In genomic region chr13:73496137-73496536, GRCm38 (mm10) we compare ENCODE assay signal across 26 mouse cellular contexts. TPM values are rescaled to one million over a fixed set of nuclear protein-coding genes. Genes with fewer than 3 reads are reported as not detected.
DNase-seq lines count a peak whose midpoint lies in the region; ATAC-seq lines count a peak whose summit lies in the region.
"Had no signal": no experiment of that assay in that cellular context is flagged by ENCODE, and none has a peak within 500 bp of the region (broad histone marks: within the 10 kb centered on the region; RNA-seq: fewer than 3 reads in every experiment).

No protein-coding gene starts in this region.

- no peak for ATAC-seq in liver, embryonic 12.5 days
- ATAC-seq in liver, embryonic 15.5 days (ENCODE audit: insufficient read depth): no peak
- ATAC-seq in liver, embryonic 11.5 days (replicated peaks; ENCODE audit: low FRiP score): no peak
- ATAC-seq in activated CD4-positive, CD25-positive, alpha-beta regulatory T cell, adult 4 months: peak; percentile 31
- ATAC-seq: forebrain, embryonic 14.5 days; forebrain, embryonic 16.5 days; Patski had no signal

- 26% methylated on average over 2 of the region's 2 CpGs for WGBS in liver, embryonic 12.5 days (ENCODE audit: insufficient replicate concordance)
- WGBS in liver, embryonic 15.5 days (ENCODE audit: insufficient replicate concordance): 19% methylated on average over 2 of the region's 2 CpGs
- 54% methylated on average over 2 of the region's 2 CpGs for WGBS in liver, embryonic 11.5 days

- H3K36me3 ChIP-seq in liver, embryonic 12.5 days: peaks cover 100% of the 10 kb centered on the region
- peaks cover 100% of the 10 kb centered on the region for H3K36me3 ChIP-seq in liver, embryonic 15.5 days (replicated peaks)
- H3K36me3 ChIP-seq in liver, embryonic 11.5 days (ENCODE audit: control insufficient read depth, insufficient read depth, low read length): peaks cover 64% of the 10 kb centered on the region

- no peak overlapping the region for H3K4me2 ChIP-seq in liver, embryonic 12.5 days
- no peak overlapping the region for H3K4me2 ChIP-seq in liver, embryonic 15.5 days
- no peak overlapping the region for H3K4me2 ChIP-seq in liver, embryonic 11.5 days
- H3K4me2 ChIP-seq: embryonic facial prominence, embryonic 13.5 days; embryonic facial prominence, embryonic 15.5 days; forebrain, embryonic 12.5 days had no signal

- no peaks in the 10 kb centered on the region for H3K27me3 ChIP-seq in liver, embryonic 12.5 days (replicated peaks)
- H3K27me3 ChIP-seq in liver, embryonic 15.5 days: no peaks in the 10 kb centered on the region
- H3K27me3 ChIP-seq in liver, embryonic 11.5 days (replicated peaks; ENCODE audit: control insufficient read depth, insufficient read depth, low read length): no peaks in the 10 kb centered on the region
- H3K27me3 ChIP-seq: embryonic facial prominence, embryonic 13.5 days; embryonic facial prominence, embryonic 15.5 days; forebrain, embryonic 12.5 days; Patski had no signal

- peak overlapping the region; percentile 91; the same call in 1 of the 2 replicates for H3K27ac ChIP-seq in liver, embryonic 12.5 days
- H3K27ac ChIP-seq in liver, embryonic 15.5 days (replicated peaks): peak overlapping the region; percentile 88
- no peak overlapping the region for H3K27ac ChIP-seq in liver, embryonic 11.5 days (ENCODE audit: low read depth, low read length)
- H3K27ac ChIP-seq: embryonic facial prominence, embryonic 13.5 days; embryonic facial prominence, embryonic 15.5 days; forebrain, embryonic 10.5 days; forebrain, embryonic 12.5 days had no signal

- no peak overlapping the region for H3K4me3 ChIP-seq in liver, embryonic 12.5 days
- H3K4me3 ChIP-seq in liver, embryonic 15.5 days (replicated peaks): no peak overlapping the region
- no peak overlapping the region for H3K4me3 ChIP-seq in liver, embryonic 11.5 days (ENCODE audit: low read depth, low read length)
- H3K4me3 ChIP-seq: embryonic facial prominence, embryonic 13.5 days; embryonic facial prominence, embryonic 15.5 days; erythroblast, embryonic 14.5 days; forebrain, embryonic 10.5 days; forebrain, embryonic 12.5 days had no signal

- no peak overlapping the region for H3K9ac ChIP-seq in liver, embryonic 12.5 days
- no peak overlapping the region; the same call in 1 of the 2 replicates for H3K9ac ChIP-seq in liver, embryonic 15.5 days
- no peak overlapping the region for H3K9ac ChIP-seq in liver, embryonic 11.5 days (ENCODE audit: low read depth, low read length)
- H3K9ac ChIP-seq: embryonic facial prominence, embryonic 13.5 days; embryonic facial prominence, embryonic 15.5 days; forebrain, embryonic 12.5 days had no signal

- peaks cover 100% of the 10 kb centered on the region for H3K4me1 ChIP-seq in liver, embryonic 12.5 days
- H3K4me1 ChIP-seq in liver, embryonic 15.5 days (replicated peaks): peaks cover 97% of the 10 kb centered on the region
- H3K4me1 ChIP-seq in liver, embryonic 11.5 days (replicated peaks; ENCODE audit: control insufficient read depth, insufficient read depth, low read length): peaks cover 58% of the 10 kb centered on the region
- H3K4me1 ChIP-seq: embryonic facial prominence, embryonic 13.5 days; embryonic facial prominence, embryonic 15.5 days; forebrain, embryonic 10.5 days; forebrain, embryonic 12.5 days had no signal

- H3K9me3 ChIP-seq in liver, embryonic 12.5 days (replicated peaks): no peaks in the 10 kb centered on the region
- H3K9me3 ChIP-seq in liver, embryonic 15.5 days (replicated peaks): no peaks in the 10 kb centered on the region
- H3K9me3 ChIP-seq in liver, embryonic 11.5 days (ENCODE audit: control insufficient read depth, low read length): no peaks in the 10 kb centered on the region
- H3K9me3 ChIP-seq: embryonic facial prominence, embryonic 13.5 days; embryonic facial prominence, embryonic 15.5 days; forebrain, embryonic 10.5 days; forebrain, embryonic 12.5 days had no signal

- DNase-seq in liver: no peak
- DNase-seq in liver, embryonic 11.5 days (ENCODE audit: low spot score): no peak
- DNase-seq in lung, postnatal 25 days (ENCODE audit: low spot score): no peak
- no peak for DNase-seq in urinary bladder, postnatal 14 days (ENCODE audit: low spot score)
- DNase-seq: adrenal gland, adult 2 months; adrenal gland, postnatal 10 days; adrenal gland, postnatal 25 days; cerebellum, adult 11 months; cerebellum, adult 18-20 months; cerebellum, adult 8-10 months; cerebellum, adult 9-11 months; cerebellum, postnatal 14 days; cerebellum, postnatal 36 days; embryo, embryonic 11 days had no signal

RNA-seq across cellular contexts. Expression of gene Lpcat1, which starts 29.1 kb away (rescaled TPM):
- 108 and 113 TPM in 2 replicates for polyA plus RNA-seq in liver, embryonic 12.5 days (2016; fragmentation: Nextera tagmentation; extraction: Ambion mirVana)
- polyA plus RNA-seq in liver, embryonic 15.5 days (2015; fragmentation: Nextera tagmentation; extraction: Ambion mirVana): 73.8 and 78.2 TPM in 2 replicates
- 81.9 and 84.0 TPM in 2 replicates for polyA plus RNA-seq in liver, embryonic 11.5 days (2014; fragmentation: Nextera tagmentation; extraction: Ambion mirVana)
- 10 to 100 TPM; 22.3 to 28.0 TPM for polyA plus RNA-seq in activated CD4-positive, CD25-positive, alpha-beta regulatory T cell, adult 4 months (2017; shearing (Covaris generic))

RNA-seq across cellular contexts. Expression of gene Slc6a3, which starts 40.4 kb away (rescaled TPM):
- 0.97 and 1.3 TPM in 2 replicates for polyA plus RNA-seq in liver, embryonic 12.5 days (2016; fragmentation: Nextera tagmentation; extraction: Ambion mirVana)
- 0.70 and 0.75 TPM in 2 replicates for polyA plus RNA-seq in liver, embryonic 15.5 days (2015; fragmentation: Nextera tagmentation; extraction: Ambion mirVana)
- polyA plus RNA-seq in liver, embryonic 11.5 days (2014; fragmentation: Nextera tagmentation; extraction: Ambion mirVana): 0.70 and 1.2 TPM in 2 replicates
- polyA plus RNA-seq in activated CD4-positive, CD25-positive, alpha-beta regulatory T cell, adult 4 months (2017; shearing (Covaris generic)): not detected
- polyA plus RNA-seq: C2C12; erythroblast, embryonic 14.5 days; Patski had no signal
